Mouse (Mus musculus) embryonic facial prominence, embryonic 13.5 days (tissue): Measurements from ENCODE around the gene Tnfrsf17. TPM values are rescaled to one million over a fixed set of nuclear protein-coding genes. Genes with fewer than 3 reads are reported as not detected.
"Not testable (repeated sequence)": the region's sequence is repeated elsewhere in the genome, so short reads cannot be mapped to it uniquely, and the experiment has no call there.

Experiments
- ATAC-seq: fragments of 200-750 bp; cut with Nextera tagmentation; 2 replicates; pipeline ENCODE4 v1.8.0; 2017; ENCODE audit warnings: low read depth; ENCODE audit not compliant: insufficient number of reproducible peaks, insufficient read depth, low FRiP score, low TSS enrichment
- H3K27ac ChIP-seq: fragments of 300-500 bp; sonication (generic); 2 replicates; pipeline ENCODE4 v1.5.1; 2015; ENCODE audit warnings: moderate library complexity, mild to moderate bottlenecking, inconsistent platforms
- H3K27me3 ChIP-seq: fragments of 300-500 bp; sonication (generic); 2 replicates; pipeline ENCODE4 v1.6.1; 2015; ENCODE audit warnings: mild to moderate bottlenecking, inconsistent platforms
- H3K36me3 ChIP-seq: fragments of 300-500 bp; sonication (generic); 2 replicates; pipeline ENCODE4 v1.6.1; 2015; ENCODE audit warnings: mild to moderate bottlenecking, inconsistent platforms
- H3K4me1 ChIP-seq: fragments of 300-500 bp; sonication (generic); 2 replicates; pipeline ENCODE4 v1.6.1; 2015; ENCODE audit warnings: inconsistent platforms
- H3K4me2 ChIP-seq: fragments of 300-500 bp; sonication (generic); 2 replicates; pipeline ENCODE4 v1.6.1; 2015; ENCODE audit warnings: moderate library complexity, mild to moderate bottlenecking, inconsistent platforms
- H3K4me3 ChIP-seq: fragments of 300-500 bp; sonication (generic); 2 replicates; pipeline ENCODE4 v1.5.1; 2015; ENCODE audit warnings: mild to moderate bottlenecking, inconsistent platforms
- H3K9ac ChIP-seq: fragments of 300-500 bp; sonication (generic); 2 replicates; pipeline ENCODE4 v1.6.1; 2015; ENCODE audit warnings: mild to moderate bottlenecking, inconsistent platforms
- H3K9me3 ChIP-seq: fragments of 300-500 bp; sonication (generic); 2 replicates; pipeline ENCODE4 v1.6.1; 2016; ENCODE audit warnings: inconsistent platforms
- WGBS: fragments of 180-500 bp; shearing (Covaris S2); methylation state at CpG from one replicate; pipeline ENCODE4 v1.1.7; 2015; ENCODE audit warnings: mixed read lengths; 5-methylcytosine and 5-hydroxymethylcytosine counted together
- polyA plus RNA-seq: library from polyadenylated mRNA; unstranded; fragments of >200 nt; fragmentation: Nextera tagmentation; extraction: Ambion mirVana; gene quantifications from 2 replicates; pipeline ENCODE4 v1.2.1, GENCODE M21; 2015

Tnfrsf17 gene
- polyA plus RNA-seq, 1 experiment from 2014 or later = 0.35 TPM

DNA sequence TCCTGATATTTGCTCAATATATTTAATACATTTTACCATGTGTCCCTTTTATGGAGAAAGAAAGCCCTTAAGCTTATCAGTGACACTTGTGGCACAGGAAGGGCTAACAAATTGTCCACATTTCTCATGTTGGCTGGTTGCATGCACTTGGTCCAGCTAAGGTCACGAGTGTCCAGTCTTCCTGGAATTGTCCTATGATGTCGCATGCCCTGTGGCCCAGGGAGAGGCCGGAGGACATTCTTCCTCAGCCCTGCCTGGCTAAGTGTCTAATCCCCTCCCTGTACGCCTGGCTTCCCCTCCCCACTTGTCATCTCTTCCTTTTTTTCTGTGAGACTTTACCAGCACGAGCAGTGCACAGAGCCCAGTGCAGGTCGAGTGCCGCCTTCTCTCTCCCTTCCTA, 38.3 kb downstream of the Tnfrsf17 start:
- 71% methylated on average over 7 of the region's 7 CpGs for WGBS
- H3K9me3 ChIP-seq = no peaks in the 10 kb centered on the region

DNA sequence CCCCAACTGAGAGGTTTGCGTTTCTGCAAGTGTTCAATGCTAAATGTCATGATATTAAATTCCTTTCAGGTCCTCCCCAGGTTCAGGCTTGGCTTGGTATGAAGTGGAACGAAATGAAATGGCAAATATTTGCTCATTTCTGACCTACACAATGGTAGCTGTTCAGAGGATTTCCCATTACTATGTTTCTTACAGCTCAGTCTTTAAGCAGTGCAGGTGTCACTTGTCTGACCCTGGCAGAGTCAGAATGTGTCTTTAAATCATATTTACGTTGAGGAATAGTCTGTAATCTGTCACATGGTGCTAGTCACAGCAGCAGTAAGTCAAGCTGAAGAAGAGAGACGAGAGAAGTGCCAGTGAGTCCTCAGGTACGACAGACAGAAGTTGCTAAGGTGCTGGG, 45.6 kb downstream of the Tnfrsf17 start:
- no peak overlapping the region for H3K9ac ChIP-seq
- H3K27ac ChIP-seq = no peak overlapping the region
- H3K4me3 ChIP-seq = no peak overlapping the region
- H3K36me3 ChIP-seq = peaks cover 9% of the 10 kb centered on the region; the same call in 1 of the 2 replicates
- H3K9me3 ChIP-seq = no peaks in the 10 kb centered on the region
- H3K27me3 ChIP-seq = no peaks in the 10 kb centered on the region
- ATAC-seq = no peak
- no peak overlapping the region for H3K4me2 ChIP-seq
- WGBS = 76% methylated on average over 5 of the region's 5 CpGs
- no peaks in the 10 kb centered on the region for H3K4me1 ChIP-seq

More for the DNA sequence above, 38.3 kb downstream of the Tnfrsf17 start:
- Histone ChIP-seq H3K4me3 (no peak overlapping the region), H3K36me3 (peaks cover 23% of the 10 kb centered on the region), H3K27me3 (no peaks in the 10 kb centered on the region), H3K4me2 (no peak overlapping the region), H3K27ac (no peak overlapping the region), H3K9ac (no peak overlapping the region), H3K4me1 (no peaks in the 10 kb centered on the region)
- ATAC-seq = no peak

DNA sequence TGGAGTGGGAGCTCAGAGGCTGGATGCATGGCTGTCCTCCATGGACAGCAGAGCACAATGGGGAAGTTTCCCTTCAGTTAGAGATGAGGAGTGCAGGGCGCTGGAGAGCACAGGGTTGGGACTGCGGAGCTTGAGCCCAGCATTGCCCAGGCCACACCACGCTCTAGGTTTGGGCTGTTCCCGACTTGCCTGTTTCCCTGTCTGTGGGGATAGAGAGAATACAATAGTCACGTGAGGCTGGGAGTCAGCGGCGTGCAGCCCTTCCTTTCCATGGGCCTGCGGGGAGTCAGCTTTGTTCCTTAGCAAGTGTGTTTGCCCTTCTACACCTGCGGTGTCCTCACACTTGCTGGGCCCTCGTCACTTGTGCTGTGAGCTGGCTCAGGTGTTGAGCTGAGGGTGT, 46.3 kb downstream of the Tnfrsf17 start:
- Histone ChIP-seq H3K27me3 (no peaks in the 10 kb centered on the region), H3K4me2 (no peak overlapping the region), H3K36me3 (0 out of 2 replicates have a peak, but pooled peaks cover 2% of the 10 kb centered on the region), H3K4me3 (no peak overlapping the region), H3K9me3 (no peaks in the 10 kb centered on the region), H3K27ac (no peak overlapping the region), H3K4me1 (no peaks in the 10 kb centered on the region), H3K9ac (no peak overlapping the region)
- WGBS = 29% methylated on average over 10 of the region's 10 CpGs
- no peak for ATAC-seq

DNA sequence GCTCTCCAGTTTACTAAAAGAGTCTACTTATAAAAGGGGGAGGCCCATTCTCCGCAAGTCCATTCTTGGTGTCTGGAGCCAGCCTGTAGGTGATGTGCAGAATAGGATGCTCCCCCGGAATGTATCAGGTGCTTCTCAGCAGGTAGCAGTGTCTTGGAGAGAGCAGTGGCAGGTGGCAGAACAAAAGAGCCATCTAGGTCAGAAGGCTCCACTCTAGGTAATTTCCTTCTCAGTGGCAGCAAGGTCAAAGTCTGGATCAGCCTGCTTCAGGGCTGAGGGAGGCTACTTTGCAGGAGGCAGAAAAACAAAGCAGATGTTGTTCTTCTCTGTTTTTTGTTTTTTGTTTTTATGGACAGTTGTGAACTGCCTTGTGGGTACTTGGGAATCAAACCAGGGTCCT, 47.0 kb downstream of the Tnfrsf17 start:
- H3K9me3 ChIP-seq, H3K4me1 ChIP-seq, H3K9ac ChIP-seq, H3K4me2 ChIP-seq, H3K4me3 ChIP-seq, ATAC-seq, H3K27ac ChIP-seq, H3K27me3 ChIP-seq, H3K36me3 ChIP-seq: not testable (repeated sequence)
- 91% methylated on average over 2 of the region's 2 CpGs for WGBS

DNA sequence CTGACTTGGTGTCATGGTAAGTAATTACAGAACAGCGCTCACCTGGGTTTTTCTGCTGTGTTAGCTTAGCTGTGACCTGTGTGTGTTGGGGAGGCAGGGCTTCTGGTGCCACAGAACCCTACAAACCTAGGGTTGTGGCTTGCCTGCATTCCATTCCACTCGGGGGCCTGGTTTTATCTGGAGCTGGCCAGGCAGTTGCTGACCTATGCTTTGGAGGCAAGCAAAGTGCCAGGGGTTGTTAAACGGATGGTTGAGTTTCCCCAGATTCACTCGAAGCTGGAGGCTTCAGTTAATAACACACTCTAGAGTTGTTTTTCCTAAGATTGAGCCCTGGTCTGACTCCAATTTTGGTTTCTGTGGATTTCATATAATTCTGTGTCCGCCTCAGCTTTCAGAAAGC, 52.0 kb downstream of the Tnfrsf17 start:
- no peaks in the 10 kb centered on the region for H3K36me3 ChIP-seq
- no peak overlapping the region for H3K9ac ChIP-seq
- peak overlapping the region; percentile 24; the same call in 1 of the 2 replicates for H3K27ac ChIP-seq
- peaks cover 22% of the 10 kb centered on the region for H3K4me1 ChIP-seq
- H3K9me3 ChIP-seq = no peaks in the 10 kb centered on the region
- H3K4me3 ChIP-seq = no peak overlapping the region
- no peak overlapping the region for H3K4me2 ChIP-seq
- H3K27me3 ChIP-seq = no peaks in the 10 kb centered on the region
- ATAC-seq = no peak
- WGBS = 56% methylated on average over 5 of the region's 5 CpGs

DNA sequence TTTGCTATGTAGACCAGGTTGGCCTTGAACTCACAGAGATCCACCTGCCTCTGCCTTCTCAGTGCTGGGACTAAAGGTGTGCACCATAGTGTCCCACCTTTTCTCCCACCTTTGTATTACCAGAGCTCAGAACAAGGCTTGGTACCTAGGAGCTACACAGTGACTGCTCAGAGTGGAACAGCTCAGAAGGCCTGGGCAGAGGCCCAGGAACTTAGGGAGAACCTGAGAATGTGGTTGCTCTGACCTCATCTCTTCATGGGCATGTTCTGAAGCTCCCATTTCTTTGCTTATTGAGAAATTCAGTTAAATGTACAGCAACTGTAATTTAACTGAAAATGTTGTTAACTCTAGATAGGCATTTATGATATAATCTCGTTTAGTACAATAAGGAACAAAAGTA, 53.2 kb downstream of the Tnfrsf17 start:
- Histone ChIP-seq H3K4me2 (no peak overlapping the region), H3K4me1 (peaks cover 25% of the 10 kb centered on the region), H3K27me3 (no peaks in the 10 kb centered on the region), H3K36me3 (no peaks in the 10 kb centered on the region), H3K9ac (no peak overlapping the region), H3K4me3 (no peak overlapping the region), H3K9me3 (no peaks in the 10 kb centered on the region), H3K27ac (no peak overlapping the region)
- no peak for ATAC-seq
- 55% methylated on average over 1 of the region's 1 CpGs for WGBS

DNA sequence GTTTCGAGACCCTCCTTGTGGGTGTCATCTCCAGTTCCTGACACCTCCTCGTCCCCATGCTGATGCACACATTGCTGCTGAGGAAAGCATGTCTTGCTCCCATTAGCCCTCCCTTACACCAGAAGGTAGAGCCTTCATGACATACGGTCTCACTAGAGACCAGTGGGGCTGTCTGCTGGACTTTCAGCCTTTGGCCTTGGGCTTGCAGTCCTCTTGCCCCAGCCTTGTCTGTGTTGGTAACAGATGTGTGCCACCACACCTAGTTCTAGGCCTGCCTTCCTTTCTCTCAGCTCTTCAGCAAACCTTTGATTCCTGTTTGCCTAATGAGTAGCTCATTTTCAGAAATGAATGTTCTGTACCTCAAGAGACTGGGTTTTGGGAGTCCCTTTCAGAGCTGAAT, 54.8 kb downstream of the Tnfrsf17 start:
- H3K4me2 ChIP-seq = no peak overlapping the region
- no peak overlapping the region for H3K27ac ChIP-seq
- H3K9me3 ChIP-seq = no peaks in the 10 kb centered on the region
- WGBS = 82% methylated on average over 3 of the region's 3 CpGs
- no peak for ATAC-seq
- no peaks in the 10 kb centered on the region for H3K27me3 ChIP-seq
- H3K36me3 ChIP-seq = no peaks in the 10 kb centered on the region
- peaks cover 25% of the 10 kb centered on the region for H3K4me1 ChIP-seq
- no peak overlapping the region for H3K4me3 ChIP-seq
- H3K9ac ChIP-seq = 0 out of 2 replicates have a peak overlapping the region, but pooled peaks have one; percentile 21

DNA sequence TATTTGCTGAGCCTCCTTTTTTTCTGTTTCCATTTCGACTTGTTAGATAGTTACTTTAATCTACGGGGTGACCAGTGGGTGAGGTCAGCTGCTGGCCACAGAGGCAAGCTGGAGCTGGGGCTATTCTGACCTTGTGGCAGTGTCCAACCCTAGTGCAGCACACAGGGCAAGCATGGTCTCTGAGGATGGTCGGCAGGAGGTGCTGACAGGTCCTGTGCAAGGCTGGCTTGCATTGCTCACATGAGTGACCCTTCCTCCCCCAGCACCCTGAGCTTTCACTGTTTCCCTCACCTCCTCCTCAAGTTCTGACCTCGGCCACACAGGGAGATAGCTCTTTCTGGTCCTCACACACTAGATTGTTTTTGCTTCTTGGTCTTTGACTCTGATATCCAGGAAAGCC, 55.5 kb downstream of the Tnfrsf17 start:
- ATAC-seq = no peak
- Histone ChIP-seq H3K4me3 (no peak overlapping the region), H3K4me1 (peaks cover 25% of the 10 kb centered on the region), H3K9ac (no peak overlapping the region), H3K27ac (no peak overlapping the region), H3K4me2 (no peak overlapping the region), H3K27me3 (no peaks in the 10 kb centered on the region), H3K36me3 (no peaks in the 10 kb centered on the region), H3K9me3 (no peaks in the 10 kb centered on the region)
- 58% methylated on average over 4 of the region's 4 CpGs for WGBS

DNA sequence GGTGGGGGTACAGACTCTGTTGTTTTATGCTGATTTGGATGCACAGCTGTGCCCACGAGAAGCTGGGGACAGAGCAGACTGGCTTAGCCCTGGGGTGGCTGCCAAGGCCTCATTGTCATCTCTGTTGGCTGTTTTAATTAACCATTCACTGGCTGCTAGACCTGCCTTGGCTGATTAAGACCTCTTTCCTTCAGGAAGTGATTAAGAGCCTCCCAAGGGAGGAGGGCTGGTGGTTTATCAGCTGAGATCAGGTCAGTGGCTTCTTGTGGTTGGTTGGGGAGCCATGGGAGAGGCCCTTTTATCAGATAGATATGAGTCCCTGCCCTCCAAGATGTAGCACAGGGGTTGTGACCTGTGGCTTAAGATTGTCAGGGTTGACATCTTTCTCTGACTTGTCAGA, 56.0 kb downstream of the Tnfrsf17 start:
- ATAC-seq = no peak
- H3K4me2 ChIP-seq = no peak overlapping the region
- no peaks in the 10 kb centered on the region for H3K9me3 ChIP-seq
- no peak overlapping the region for H3K4me3 ChIP-seq
- peak overlapping the region; percentile 60; the same call in 1 of the 2 replicates for H3K27ac ChIP-seq
- H3K36me3 ChIP-seq = no peaks in the 10 kb centered on the region
- WGBS = 12% methylated on average over 1 of the region's 1 CpGs
- peaks cover 25% of the 10 kb centered on the region for H3K4me1 ChIP-seq
- no peaks in the 10 kb centered on the region for H3K27me3 ChIP-seq
- H3K9ac ChIP-seq = no peak overlapping the region

Other genes with a start within 250 kb of the Tnfrsf17 start
- gene Litaf, start 247.7 kb upstream of the Tnfrsf17 start, polyA plus RNA-seq = 111 and 120 TPM in 2 replicates
- gene Txndc11, start 179.2 kb upstream of the Tnfrsf17 start, polyA plus RNA-seq = 36.3 and 38.6 TPM in 2 replicates
- 98.5 and 119 TPM in 2 replicates for gene Zc3h7a, start 137.4 kb upstream of the Tnfrsf17 start, polyA plus RNA-seq
- 199 and 218 TPM in 2 replicates for gene Rsl1d1, start 110.5 kb upstream of the Tnfrsf17 start, polyA plus RNA-seq
- 75.4 and 80.1 TPM in 2 replicates for gene Gspt1, start 59.5 kb upstream of the Tnfrsf17 start, polyA plus RNA-seq
- gene Snx29, start 9.1 kb downstream of the Tnfrsf17 start, polyA plus RNA-seq = 18.1 and 19.2 TPM in 2 replicates